Mouse (Mus musculus) heart, embryonic 12.5 days (tissue): Measurements from ENCODE around the gene Ubash3a. TPM values are rescaled to one million over a fixed set of nuclear protein-coding genes. Genes with fewer than 3 reads are reported as not detected.
"Not testable (repeated sequence)": the region's sequence is repeated elsewhere in the genome, so short reads cannot be mapped to it uniquely, and the experiment has no call there.

Experiments
- ATAC-seq: fragments of 200-750 bp; cut with Nextera tagmentation; 2 replicates; pipeline ENCODE4 v1.8.0; 2017; ENCODE audit warnings: moderate TSS enrichment, moderate library complexity; ENCODE audit not compliant: insufficient number of reproducible peaks, low FRiP score
- H3K27ac ChIP-seq: fragments of 300-500 bp; sonication (generic); 2 replicates; pipeline ENCODE4 v1.5.1; 2016; ENCODE audit warnings: mild to moderate bottlenecking, moderate library complexity; ENCODE audit not compliant: poor library complexity, severe bottlenecking
- H3K27me3 ChIP-seq: fragments of 300-500 bp; sonication (generic); replicated peaks from 2 replicates; pipeline ENCODE4 v1.6.1; 2016; ENCODE audit warnings: mild to moderate bottlenecking, moderate library complexity
- H3K36me3 ChIP-seq: fragments of 300-500 bp; sonication (generic); 2 replicates; pipeline ENCODE4 v1.6.1; 2016; ENCODE audit warnings: mild to moderate bottlenecking, moderate library complexity
- H3K4me1 ChIP-seq: fragments of 300-500 bp; sonication (generic); replicated peaks from 2 replicates; pipeline ENCODE4 v1.6.1; 2016; ENCODE audit warnings: mild to moderate bottlenecking
- H3K4me2 ChIP-seq: fragments of 300-500 bp; sonication (generic); 2 replicates; pipeline ENCODE4 v1.6.1; 2016; ENCODE audit warnings: mild to moderate bottlenecking, moderate library complexity
- H3K4me3 ChIP-seq: fragments of 300-500 bp; sonication (generic); 2 replicates; pipeline ENCODE4 v1.5.1; 2016; ENCODE audit warnings: mild to moderate bottlenecking
- H3K9ac ChIP-seq: fragments of 300-500 bp; sonication (generic); 2 replicates; pipeline ENCODE4 v1.6.1; 2016; ENCODE audit warnings: mild to moderate bottlenecking, moderate library complexity
- H3K9me3 ChIP-seq: fragments of 300-500 bp; sonication (generic); replicated peaks from 2 replicates; pipeline ENCODE4 v1.6.1; 2016; ENCODE audit warnings: mild to moderate bottlenecking, moderate library complexity
- WGBS: fragments of 180-500 bp; shearing (Covaris S2); methylation state at CpG from one replicate; pipeline ENCODE4 v1.1.7; 2016; 5-methylcytosine and 5-hydroxymethylcytosine counted together
- polyA plus RNA-seq: library from polyadenylated mRNA; unstranded; fragments of >200 nt; fragmentation: Nextera tagmentation; extraction: Ambion mirVana; gene quantifications from 2 replicates; pipeline ENCODE4 v1.2.1, GENCODE M21; 2016

Gene Ubash3a
- polyA plus RNA-seq, 1 experiment from 2014 or later, result 0.80 TPM

- Histone ChIP-seq H3K9me3 (no peaks in the 10 kb centered on the region), H3K4me3 (no peak overlapping the region), H3K36me3 (no peaks in the 10 kb centered on the region), H3K4me2 (no peak overlapping the region), H3K9ac (no peak overlapping the region), H3K27ac (no peak overlapping the region), H3K4me1 (peaks cover 10% of the 10 kb centered on the region), H3K27me3 (no peaks in the 10 kb centered on the region; the same call in 1 of the 2 replicates)
- no peak for ATAC-seq
- 64% methylated on average over 4 of the region's 4 CpGs for WGBS
These were observed 62.6 kb downstream of the Ubash3a start for GRCm38 (mm10) chr17:31270246-31270645.

DNA sequence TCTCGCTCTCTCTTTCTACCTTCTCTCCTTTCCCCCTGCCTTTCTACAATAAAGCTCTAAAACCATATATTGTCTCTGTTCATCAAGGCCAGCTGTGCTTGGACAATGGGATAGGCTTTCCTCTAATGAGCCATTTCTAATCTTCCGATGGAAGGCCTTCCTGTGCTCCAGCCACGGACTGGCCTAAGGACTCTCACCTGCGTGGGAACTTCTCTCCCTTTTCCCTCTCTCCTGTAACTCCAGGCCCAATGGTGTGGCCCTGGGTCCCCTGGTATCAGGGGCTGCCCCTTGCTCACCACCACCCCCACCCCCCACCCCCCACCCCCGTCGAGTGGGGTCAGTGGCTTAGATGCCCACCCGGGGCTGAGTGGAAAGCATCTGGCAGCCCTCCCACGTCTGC is 63.1 kb downstream of the Ubash3a start:
- not testable (repeated sequence) for H3K27ac ChIP-seq, H3K9ac ChIP-seq, H3K4me3 ChIP-seq, H3K27me3 ChIP-seq, H3K9me3 ChIP-seq, H3K36me3 ChIP-seq, H3K4me1 ChIP-seq, H3K4me2 ChIP-seq, ATAC-seq
- WGBS, result 69% methylated on average over 8 of the region's 8 CpGs

GRCm38 (mm10) chr17:31271136-31271851 is 63.6 kb downstream of the Ubash3a start:
- Histone ChIP-seq H3K4me3 (no peak overlapping the region), H3K36me3 (no peaks in the 10 kb centered on the region), H3K4me2 (no peak overlapping the region), H3K4me1 (peaks cover 10% of the 10 kb centered on the region), H3K27ac (no peak overlapping the region), H3K9ac (no peak overlapping the region), H3K9me3 (no peaks in the 10 kb centered on the region), H3K27me3 (no peaks in the 10 kb centered on the region; the same call in 1 of the 2 replicates)
- WGBS, result 33% methylated on average over 7 of the region's 7 CpGs
- ATAC-seq, result no peak

- Histone ChIP-seq H3K9ac (no peak overlapping the region), H3K4me2 (no peak overlapping the region), H3K27ac (no peak overlapping the region), H3K4me1 (peaks cover 10% of the 10 kb centered on the region), H3K9me3 (no peaks in the 10 kb centered on the region), H3K36me3 (no peaks in the 10 kb centered on the region), H3K4me3 (no peak overlapping the region), H3K27me3 (no peaks in the 10 kb centered on the region; the same call in 1 of the 2 replicates)
- 80% methylated on average over 9 of the region's 9 CpGs for WGBS
- no peak for ATAC-seq
These were observed 64.9 kb downstream of the Ubash3a start for GRCm38 (mm10) chr17:31272416-31273165.

DNA sequence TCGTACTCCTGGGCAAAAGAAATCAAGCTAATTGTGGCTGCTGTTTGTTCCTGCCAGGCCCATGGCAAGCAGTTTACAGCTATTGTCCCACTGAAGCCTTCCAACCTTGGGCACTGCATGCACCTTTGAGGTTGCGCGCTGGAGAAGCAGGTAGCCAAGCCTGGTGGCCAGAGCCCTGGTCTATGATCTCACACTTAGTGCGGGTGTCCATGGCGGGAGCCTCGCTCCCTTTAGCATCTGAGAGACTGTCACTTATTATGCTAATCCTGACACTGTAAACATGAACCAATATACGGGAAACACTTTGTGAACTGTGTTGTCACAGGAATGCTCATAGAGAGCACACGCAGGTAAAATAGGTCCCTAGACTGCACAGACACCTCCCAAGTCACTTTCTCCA is 66.0 kb downstream of the Ubash3a start:
- H3K4me2 ChIP-seq, result no peak overlapping the region
- WGBS, result 84% methylated on average over 8 of the region's 8 CpGs
- no peak for ATAC-seq
- no peaks in the 10 kb centered on the region for H3K36me3 ChIP-seq
- H3K27ac ChIP-seq, result no peak overlapping the region
- H3K4me1 ChIP-seq, result peaks cover 10% of the 10 kb centered on the region
- H3K4me3 ChIP-seq, result no peak overlapping the region
- no peaks in the 10 kb centered on the region for H3K9me3 ChIP-seq
- no peaks in the 10 kb centered on the region; the same call in 1 of the 2 replicates for H3K27me3 ChIP-seq
- no peak overlapping the region for H3K9ac ChIP-seq

DNA sequence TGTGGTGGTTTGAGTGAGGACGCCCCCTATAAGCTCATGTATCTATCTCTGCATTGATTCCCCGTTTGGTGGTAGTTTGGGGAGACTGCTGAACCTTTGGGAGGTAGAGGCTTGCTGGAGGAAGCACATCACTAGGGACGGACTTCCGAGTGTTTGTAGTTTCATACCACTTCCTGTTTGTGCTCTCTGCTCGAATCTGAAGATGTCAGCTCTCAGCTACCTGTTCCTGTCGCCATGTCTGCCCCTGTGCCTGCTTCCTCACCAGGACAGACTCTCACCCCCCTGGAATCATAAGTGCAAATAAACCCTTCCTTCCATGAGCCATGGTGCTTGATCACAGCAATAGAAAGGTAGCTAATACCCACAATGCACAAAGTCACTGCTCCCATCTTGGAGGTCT is 67.5 kb downstream of the Ubash3a start:
- H3K9ac ChIP-seq, result no peak overlapping the region
- H3K4me2 ChIP-seq, result no peak overlapping the region
- peaks cover 14% of the 10 kb centered on the region for H3K4me1 ChIP-seq
- no peaks in the 10 kb centered on the region; the same call in 1 of the 2 replicates for H3K27me3 ChIP-seq
- no peaks in the 10 kb centered on the region for H3K9me3 ChIP-seq
- no peaks in the 10 kb centered on the region for H3K36me3 ChIP-seq
- WGBS, result 64% methylated on average over 6 of the region's 6 CpGs
- H3K27ac ChIP-seq, result no peak overlapping the region
- ATAC-seq, result no peak
- no peak overlapping the region for H3K4me3 ChIP-seq

GRCm38 (mm10) chr17:31276207-31276921 is 68.7 kb downstream of the Ubash3a start:
- WGBS, result 21% methylated on average over 9 of the region's 9 CpGs
- no peaks in the 10 kb centered on the region for H3K9me3 ChIP-seq
- H3K9ac ChIP-seq, result peak overlapping the region; percentile 3; the same call in 1 of the 2 replicates
- H3K4me2 ChIP-seq, result peak overlapping the region; percentile 79
- H3K4me3 ChIP-seq, result peak overlapping the region; percentile 52
- no peak overlapping the region for H3K27ac ChIP-seq
- no peaks in the 10 kb centered on the region; the same call in 1 of the 2 replicates for H3K27me3 ChIP-seq
- H3K4me1 ChIP-seq, result peaks cover 5% of the 10 kb centered on the region; the same call in 1 of the 2 replicates
- H3K36me3 ChIP-seq, result no peaks in the 10 kb centered on the region
- ATAC-seq, result peak; percentile 16; the same call in 1 of the 2 replicates

DNA sequence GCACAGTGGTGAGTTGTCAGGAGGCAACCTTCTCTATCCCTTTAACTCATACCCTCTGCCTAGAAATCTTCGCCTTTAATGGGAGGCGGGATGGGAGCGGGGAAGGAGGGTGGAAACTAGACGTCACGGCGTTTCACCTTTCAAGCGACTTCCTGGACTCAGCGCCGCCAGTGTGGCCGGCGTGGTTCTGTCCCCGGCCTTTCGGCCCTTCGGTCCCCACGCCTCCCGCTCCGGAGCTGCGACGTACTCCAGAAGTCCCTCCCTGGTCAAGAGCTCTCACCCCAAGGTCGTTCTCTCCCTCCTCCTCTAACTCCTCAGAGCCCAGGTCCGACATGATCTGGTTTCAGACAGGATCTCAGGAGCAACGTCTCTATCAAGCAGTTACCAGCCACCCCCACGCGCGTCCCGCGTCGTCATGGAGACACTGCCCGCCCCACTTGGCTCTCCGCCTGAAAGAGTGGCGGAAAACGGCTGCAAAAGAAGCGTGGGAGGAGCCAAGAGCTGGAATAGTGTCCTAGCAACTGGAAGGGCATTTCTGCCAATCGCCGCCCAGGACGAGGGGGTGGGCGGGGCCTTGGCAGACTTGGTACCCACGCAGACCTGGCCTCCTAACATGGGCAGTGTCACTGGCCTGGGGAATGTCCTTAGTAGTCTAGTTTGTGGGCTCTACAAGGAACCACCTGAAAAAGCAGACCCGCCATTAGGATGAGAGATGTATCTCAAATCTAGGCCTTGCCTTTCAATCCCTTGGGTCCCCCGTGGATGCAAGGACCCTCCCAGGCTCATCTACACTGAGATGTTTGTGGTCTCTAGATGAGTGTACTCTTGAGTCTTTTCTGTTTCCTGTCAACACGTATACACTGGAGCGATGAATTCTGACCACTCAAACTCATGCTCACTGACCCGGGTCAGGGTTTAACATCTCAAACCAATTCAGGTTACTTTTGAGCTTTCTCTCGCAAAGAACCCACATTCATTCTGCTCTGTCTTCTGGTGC is 69.5 kb downstream of the Ubash3a start, which contains the start of gene Rsph1:
TSS of gene Rsph1 (minus strand) at position 462 of the 997 bp plus-strand sequence.
- Histone ChIP-seq H3K4me1 (peaks cover 4% of the 10 kb centered on the region; the same call in 1 of the 2 replicates), H3K27me3 (no peaks in the 10 kb centered on the region; the same call in 1 of the 2 replicates), H3K27ac (no peak within 1 kb of the TSS), H3K9me3 (no peaks in the 10 kb centered on the region), H3K4me3 (peak within 1 kb of the TSS; percentile 52), H3K36me3 (no peaks in the 10 kb centered on the region), H3K4me2 (peak within 1 kb of the TSS; percentile 79), H3K9ac (peak within 1 kb of the TSS; percentile 36)
- ATAC-seq, result peak; percentile 86
- WGBS, result 8% methylated on average over 44 of the region's 44 CpGs

GRCm38 (mm10) chr17:31277931-31278330 is 70.3 kb downstream of the Ubash3a start:
- Histone ChIP-seq H3K4me1 (peaks cover 4% of the 10 kb centered on the region; the same call in 1 of the 2 replicates), H3K27me3 (no peaks in the 10 kb centered on the region; the same call in 1 of the 2 replicates), H3K27ac (no peak overlapping the region), H3K9me3 (no peaks in the 10 kb centered on the region), H3K4me3 (no peak overlapping the region), H3K36me3 (no peaks in the 10 kb centered on the region), H3K9ac (no peak overlapping the region), H3K4me2 (no peak overlapping the region)
- ATAC-seq, result no peak
- WGBS, result 70% methylated on average over 4 of the region's 4 CpGs

DNA sequence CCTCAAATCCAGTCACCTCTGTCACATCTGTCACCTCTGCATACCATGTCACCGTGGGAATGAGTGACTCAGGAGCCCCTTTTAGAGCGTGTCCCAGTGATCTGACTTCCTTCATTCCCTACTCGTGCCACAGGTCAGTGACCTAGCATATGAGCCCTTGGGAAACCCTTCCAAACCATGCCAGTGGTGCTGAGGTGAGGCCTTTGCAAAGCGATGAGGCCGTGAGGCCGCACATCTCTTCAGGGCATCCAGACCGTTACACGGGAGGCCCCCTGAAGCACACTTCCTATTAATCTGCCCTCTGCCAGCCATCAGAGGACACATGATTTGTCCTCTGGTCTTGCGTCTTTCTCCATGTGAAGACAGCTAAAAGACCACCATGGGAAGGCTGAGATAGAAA is 71.9 kb downstream of the Ubash3a start:
- H3K27me3 ChIP-seq, result no peaks in the 10 kb centered on the region
- H3K4me3 ChIP-seq, result no peak overlapping the region
- no peaks in the 10 kb centered on the region for H3K36me3 ChIP-seq
- WGBS, result 68% methylated on average over 9 of the region's 9 CpGs
- H3K9ac ChIP-seq, result no peak overlapping the region
- no peaks in the 10 kb centered on the region for H3K9me3 ChIP-seq
- no peak overlapping the region for H3K27ac ChIP-seq
- H3K4me2 ChIP-seq, result no peak overlapping the region
- no peak for ATAC-seq
- H3K4me1 ChIP-seq, result peaks cover 4% of the 10 kb centered on the region; the same call in 1 of the 2 replicates
